Mouse (Mus musculus) frontal cortex, postnatal 25 days (tissue): ENCODE measurements around the gene Etnppl.

ENCODE experiments used
- DNase-seq, 2 experiments: peaks; one replicate each; pipeline ENCODE4 v3.0.0; 2022; ENCODE audit warnings: low spot score in 2 of 2

The Etnppl gene

GRCm38 (mm10) chr3:130677671-130678460 is 60.6 kb downstream of the Etnppl start:
- no peak for DNase-seq

DNA sequence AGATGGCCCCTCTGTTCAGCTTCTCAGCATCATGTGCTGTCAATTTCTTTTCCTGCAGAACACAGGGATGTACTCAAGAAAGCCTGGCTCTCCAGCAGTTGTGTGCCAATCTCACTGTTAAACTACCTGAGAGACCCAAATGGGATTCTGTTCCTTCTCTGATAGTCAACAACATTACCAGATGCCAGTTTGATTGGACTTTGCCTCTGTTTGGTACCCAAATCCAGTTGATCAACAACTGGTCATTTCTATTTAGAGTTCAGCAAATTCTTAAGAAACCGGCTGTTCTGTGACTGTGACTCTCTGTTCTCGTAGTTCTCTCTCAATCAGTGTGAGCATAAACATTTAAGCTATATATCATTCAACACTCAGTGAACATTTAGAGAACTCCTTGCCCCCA is 64.0 kb downstream of the Etnppl start:
- no peak for DNase-seq

- no peak for DNase-seq
Observed at GRCm38 (mm10) chr3:130682183-130682582, 64.9 kb downstream of the Etnppl start.

- DNase-seq = no peak
Observed at GRCm38 (mm10) chr3:130683836-130684235, 66.6 kb downstream of the Etnppl start.

DNA sequence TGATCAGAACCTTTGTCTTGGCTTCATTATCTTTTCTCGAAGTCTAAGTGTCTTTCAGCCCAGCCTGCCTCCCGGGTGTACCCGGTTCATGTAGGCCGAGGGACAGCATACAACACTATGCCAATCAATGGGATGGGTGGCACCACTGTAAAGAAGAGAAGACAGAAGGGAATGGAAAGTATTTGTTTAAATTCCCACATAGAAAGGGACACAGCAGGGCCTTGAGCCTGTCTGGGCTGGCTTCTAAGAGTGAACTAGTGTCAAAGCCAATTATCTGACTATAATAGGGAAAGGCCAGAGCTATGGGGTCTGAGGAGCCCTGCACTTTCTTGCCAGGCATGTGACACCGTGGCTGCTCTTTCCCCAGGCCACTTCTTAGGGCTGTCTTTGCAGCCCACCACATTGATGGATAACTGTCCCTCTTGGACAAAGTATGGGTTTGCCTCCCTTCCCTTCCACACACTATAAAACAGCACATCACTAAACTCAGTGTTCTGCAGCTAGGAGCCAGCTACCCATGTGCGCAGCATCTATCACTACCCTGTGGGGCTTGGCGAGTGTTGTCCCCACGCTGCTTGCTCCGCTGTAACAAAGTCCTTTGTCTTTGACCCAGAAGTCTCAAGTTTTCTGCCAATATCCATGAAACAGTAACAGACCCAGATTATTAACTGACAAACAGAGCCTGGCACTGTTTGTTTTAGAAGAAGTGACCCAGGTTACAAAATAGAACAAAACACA is 67.2 kb downstream of the Etnppl start:
- no peak for DNase-seq

DNA sequence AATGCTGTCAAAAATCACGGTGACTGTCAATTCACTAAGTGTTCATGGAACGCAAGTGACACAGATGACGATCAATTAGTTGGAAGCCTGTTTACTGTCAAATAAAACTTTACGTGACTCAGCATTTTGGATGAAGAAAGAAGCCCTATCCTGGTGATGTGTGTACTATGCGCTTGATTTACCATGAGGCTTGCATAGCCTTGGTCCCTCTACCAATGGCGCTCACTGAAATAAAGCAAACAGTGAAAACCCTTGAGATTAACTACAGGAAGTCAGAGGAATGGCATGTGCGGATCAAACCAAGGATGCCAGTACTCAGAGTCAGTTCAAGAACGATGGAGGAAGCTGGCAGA is 67.7 kb downstream of the Etnppl start:
- no peak for DNase-seq

GRCm38 (mm10) chr3:130687051-130687450 is 69.8 kb downstream of the Etnppl start:
- no peak for DNase-seq
